Mouse (Mus musculus) liver, postnatal 0 days (tissue): ENCODE measurements at regions not wholly inside any gene's neighbourhood (a gene's known extent, or its start where the extent isn't known, plus 50 kb on each side); places are given as distances from the start of the nearest gene placed in this dataset.

Source experiments
- CTCF ChIP-seq: sonication (generic); IDR thresholded peaks from 2 replicates; pipeline ENCODE4 v1.5.1; 2016; ENCODE audit warnings: antibody characterized with exemption, low read depth
- EP300 ChIP-seq: IDR thresholded peaks from 2 replicates; pipeline ENCODE4 v1.6.1; 2016; ENCODE audit warnings: antibody characterized with exemption, low read depth, mild to moderate bottlenecking

- no peak for TF ChIP-seq CTCF
- TF ChIP-seq EP300: no peak
Observed at GRCm38 (mm10) chr19:56131556-56131955, 155.4 kb upstream of the Habp2 start.
